Mouse (Mus musculus) lung, embryonic 16.5 days (tissue): ENCODE results near the gene Spry1. TPM values are rescaled to one million over a fixed set of nuclear protein-coding genes. Genes with fewer than 3 reads are reported as not detected.

Experiments
- ATAC-seq: fragments of 200-750 bp; cut with Nextera tagmentation; 2 replicates; pipeline ENCODE4 v1.8.0; 2017; ENCODE audit warnings: low read depth, mild to moderate bottlenecking, moderate library complexity
- H3K27ac ChIP-seq: fragments of 300-500 bp; sonication (generic); 2 replicates; pipeline ENCODE4 v1.5.1; 2014; ENCODE audit warnings: mild to moderate bottlenecking, control low read depth, low read length
- H3K27me3 ChIP-seq: fragments of 300-500 bp; sonication (generic); 2 replicates; pipeline ENCODE4 v1.6.1; 2014; ENCODE audit warnings: low read depth, low read length, mixed read lengths; ENCODE audit not compliant: control insufficient read depth, insufficient read depth
- H3K36me3 ChIP-seq: fragments of 300-500 bp; sonication (generic); 2 replicates; pipeline ENCODE4 v1.6.1; 2014; ENCODE audit warnings: low read length; ENCODE audit not compliant: control insufficient read depth, insufficient read depth
- H3K4me1 ChIP-seq: fragments of 300-500 bp; sonication (generic); replicated peaks from 2 replicates; pipeline ENCODE4 v1.6.1; 2014; ENCODE audit warnings: low read length, mixed read lengths; ENCODE audit not compliant: control insufficient read depth, insufficient read depth
- H3K4me2 ChIP-seq: fragments of 300-500 bp; sonication (generic); 2 replicates; pipeline ENCODE4 v1.6.1; 2014; ENCODE audit warnings: low read depth, low read length, control low read depth
- H3K4me3 ChIP-seq: fragments of 300-500 bp; sonication (generic); 2 replicates; pipeline ENCODE4 v1.5.1; 2014; ENCODE audit warnings: mild to moderate bottlenecking, low read length, control low read depth
- H3K9ac ChIP-seq: fragments of 300-500 bp; sonication (generic); 2 replicates; pipeline ENCODE4 v1.6.1; 2014; ENCODE audit warnings: low read length, control low read depth
- H3K9me3 ChIP-seq: fragments of 300-500 bp; sonication (generic); 2 replicates; pipeline ENCODE4 v1.6.1; 2016; ENCODE audit warnings: low read length; ENCODE audit not compliant: control insufficient read depth
- WGBS: fragments of 180-500 bp; shearing (Covaris S2); extraction: QIAGEN DNeasy Blood & Tissue Kit; methylation state at CpG from one replicate; pipeline ENCODE4 v1.1.7; 2014; 5-methylcytosine and 5-hydroxymethylcytosine counted together
- polyA plus RNA-seq: library from polyadenylated mRNA; unstranded; fragments of >200 nt; fragmentation: Nextera tagmentation; extraction: Ambion mirVana; gene quantifications from 2 replicates; pipeline ENCODE4 v1.2.1, GENCODE M21; 2015

Spry1 gene
- polyA plus RNA-seq, 1 experiment from 2014 or later: 18.9 TPM

DNA sequence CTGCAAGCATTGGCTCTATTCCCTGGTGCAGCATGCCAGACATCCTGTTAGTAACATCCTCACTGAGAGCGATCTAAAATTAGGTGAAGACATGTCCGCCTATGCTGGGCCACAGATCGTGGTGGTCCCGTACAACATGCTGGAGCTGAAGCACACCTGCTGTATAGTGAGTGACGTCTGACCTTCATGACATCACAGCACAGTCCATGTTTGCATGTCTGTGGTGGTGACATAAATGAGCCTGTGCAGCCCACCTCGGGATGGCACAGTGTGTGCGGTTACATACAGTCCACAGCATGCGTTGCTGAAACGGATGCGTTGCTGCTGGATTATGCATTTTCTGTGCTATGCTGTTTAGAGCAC is 33.9 kb upstream of the Spry1 start:
- Histone ChIP-seq H3K27me3 (no peaks in the 10 kb centered on the region), H3K4me2 (no peak overlapping the region), H3K4me3 (no peak overlapping the region), H3K9me3 (no peaks in the 10 kb centered on the region), H3K36me3 (no peaks in the 10 kb centered on the region), H3K9ac (no peak overlapping the region), H3K27ac (no peak overlapping the region), H3K4me1 (peaks cover 4% of the 10 kb centered on the region)
- peak; percentile 43; the same call in 1 of the 2 replicates for ATAC-seq
- 66% methylated on average over 10 of the region's 10 CpGs for WGBS

DNA sequence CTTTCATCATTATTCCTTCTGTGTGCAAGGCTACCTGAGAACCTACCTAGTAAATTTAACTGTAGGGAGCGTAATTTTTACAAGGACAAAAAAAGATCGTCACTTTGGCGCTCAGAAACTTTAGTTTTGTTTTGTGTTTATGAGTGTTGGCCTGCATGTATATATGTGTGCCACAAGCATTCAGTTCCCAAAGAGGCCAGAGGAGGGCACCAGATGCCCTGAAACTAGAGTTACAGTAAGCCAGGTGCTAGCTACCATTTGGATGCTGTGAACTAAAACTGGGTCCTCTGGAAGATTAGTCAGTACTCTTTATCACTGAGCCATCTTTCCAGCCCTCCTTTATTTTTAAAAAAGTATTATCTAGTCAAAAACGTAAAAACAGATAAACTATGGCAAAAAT is 30.8 kb upstream of the Spry1 start:
- ATAC-seq: no peak
- Histone ChIP-seq H3K27ac (no peak overlapping the region), H3K4me3 (no peak overlapping the region), H3K27me3 (no peaks in the 10 kb centered on the region), H3K4me1 (peaks cover 4% of the 10 kb centered on the region), H3K9ac (no peak overlapping the region), H3K4me2 (no peak overlapping the region), H3K9me3 (no peaks in the 10 kb centered on the region), H3K36me3 (no peaks in the 10 kb centered on the region)
- WGBS: 82% methylated on average over 4 of the region's 4 CpGs

DNA sequence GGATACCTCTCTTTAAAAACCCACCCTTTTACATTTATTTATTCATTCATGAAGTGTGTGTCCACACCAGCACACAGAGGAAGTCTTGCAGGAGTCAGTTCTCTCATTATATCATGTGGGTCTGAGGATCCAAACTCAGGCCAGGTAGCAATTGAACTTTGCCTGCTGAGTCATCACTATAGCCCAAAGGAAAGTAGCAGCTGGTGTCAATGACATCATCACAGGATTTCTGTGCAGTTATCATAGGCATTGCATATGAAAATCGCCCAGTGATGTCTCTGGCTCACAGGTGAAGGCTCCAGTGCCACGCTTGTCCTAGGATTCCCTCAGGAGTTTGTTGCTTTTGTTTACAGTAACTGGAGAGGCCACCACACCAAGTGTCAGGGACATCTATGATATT is 29.1 kb upstream of the Spry1 start:
- H3K27me3 ChIP-seq: no peaks in the 10 kb centered on the region
- no peak overlapping the region for H3K4me2 ChIP-seq
- no peaks in the 10 kb centered on the region for H3K36me3 ChIP-seq
- ATAC-seq: no peak
- 87% methylated on average over 2 of the region's 2 CpGs for WGBS
- no peak overlapping the region for H3K4me3 ChIP-seq
- H3K9ac ChIP-seq: no peak overlapping the region
- H3K27ac ChIP-seq: no peak overlapping the region
- no peaks in the 10 kb centered on the region; the same call in 1 of the 2 replicates for H3K4me1 ChIP-seq
- no peaks in the 10 kb centered on the region for H3K9me3 ChIP-seq

DNA sequence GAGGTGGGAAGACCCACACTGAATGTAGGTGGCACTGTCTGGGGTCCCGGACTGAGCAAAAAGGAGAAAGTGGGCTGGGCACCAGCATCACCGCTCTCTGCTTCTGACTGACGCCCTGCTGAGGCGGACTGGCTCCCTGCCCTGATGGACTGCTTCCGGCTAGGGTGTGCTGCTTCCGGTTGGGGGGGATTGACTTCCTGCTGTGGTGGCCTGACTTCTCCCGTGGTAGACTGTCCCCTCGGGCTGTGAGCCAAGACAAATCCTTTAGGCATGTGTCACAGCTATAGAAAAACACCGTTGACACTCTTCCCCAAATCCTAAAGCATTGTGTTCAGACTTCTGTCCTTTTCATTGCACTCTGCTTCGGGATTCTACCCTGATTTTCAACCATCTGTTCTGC is 26.0 kb upstream of the Spry1 start:
- no peak overlapping the region for H3K4me3 ChIP-seq
- ATAC-seq: peak; percentile 80
- no peaks in the 10 kb centered on the region for H3K36me3 ChIP-seq
- no peak overlapping the region for H3K4me2 ChIP-seq
- no peaks in the 10 kb centered on the region for H3K27me3 ChIP-seq
- no peaks in the 10 kb centered on the region for H3K4me1 ChIP-seq
- no peak overlapping the region for H3K27ac ChIP-seq
- 44% methylated on average over 10 of the region's 10 CpGs for WGBS
- H3K9ac ChIP-seq: no peak overlapping the region
- no peaks in the 10 kb centered on the region for H3K9me3 ChIP-seq

DNA sequence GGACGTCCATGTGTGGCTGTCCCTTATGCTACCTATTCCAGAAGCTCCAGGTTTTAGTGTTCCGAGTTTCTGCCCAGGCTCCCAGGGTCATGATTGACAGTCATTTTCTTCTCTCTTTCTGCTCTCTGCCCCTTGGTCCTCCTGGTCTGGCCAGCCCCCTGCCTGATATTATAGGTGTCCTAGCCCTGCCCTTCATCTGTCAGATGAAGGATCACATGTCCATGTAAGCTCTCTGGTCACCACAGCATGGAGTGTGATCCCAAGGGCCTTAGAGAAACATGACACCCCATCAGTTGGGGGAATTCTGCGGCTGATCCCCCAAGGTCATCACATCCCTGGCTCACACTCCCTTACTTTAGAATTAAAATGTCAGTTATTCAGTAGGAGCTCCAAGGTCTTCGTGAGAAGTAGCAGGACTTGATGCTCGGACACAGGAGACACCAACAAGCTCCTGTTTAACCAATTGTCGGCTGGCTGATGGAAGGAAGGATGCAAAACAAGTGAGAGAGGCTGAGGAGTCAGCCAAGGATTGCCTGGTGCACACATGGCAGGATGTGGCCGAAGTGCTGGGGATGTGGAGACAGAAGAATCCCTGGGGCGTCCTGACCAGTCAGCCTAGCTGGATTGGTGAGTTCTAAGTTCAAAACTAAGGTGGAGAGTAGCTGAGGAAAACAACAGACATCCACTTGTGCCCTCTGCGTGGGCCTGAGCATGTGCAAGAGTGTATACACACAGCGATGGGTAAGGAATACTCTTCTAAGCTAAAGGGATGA is 24.7 kb upstream of the Spry1 start:
- no peaks in the 10 kb centered on the region for H3K9me3 ChIP-seq
- no peak overlapping the region for H3K9ac ChIP-seq
- no peaks in the 10 kb centered on the region for H3K36me3 ChIP-seq
- no peaks in the 10 kb centered on the region for H3K27me3 ChIP-seq
- no peaks in the 10 kb centered on the region for H3K4me1 ChIP-seq
- H3K4me3 ChIP-seq: no peak overlapping the region
- 77% methylated on average over 10 of the region's 10 CpGs for WGBS
- H3K27ac ChIP-seq: no peak overlapping the region
- no peak for ATAC-seq
- H3K4me2 ChIP-seq: no peak overlapping the region

DNA sequence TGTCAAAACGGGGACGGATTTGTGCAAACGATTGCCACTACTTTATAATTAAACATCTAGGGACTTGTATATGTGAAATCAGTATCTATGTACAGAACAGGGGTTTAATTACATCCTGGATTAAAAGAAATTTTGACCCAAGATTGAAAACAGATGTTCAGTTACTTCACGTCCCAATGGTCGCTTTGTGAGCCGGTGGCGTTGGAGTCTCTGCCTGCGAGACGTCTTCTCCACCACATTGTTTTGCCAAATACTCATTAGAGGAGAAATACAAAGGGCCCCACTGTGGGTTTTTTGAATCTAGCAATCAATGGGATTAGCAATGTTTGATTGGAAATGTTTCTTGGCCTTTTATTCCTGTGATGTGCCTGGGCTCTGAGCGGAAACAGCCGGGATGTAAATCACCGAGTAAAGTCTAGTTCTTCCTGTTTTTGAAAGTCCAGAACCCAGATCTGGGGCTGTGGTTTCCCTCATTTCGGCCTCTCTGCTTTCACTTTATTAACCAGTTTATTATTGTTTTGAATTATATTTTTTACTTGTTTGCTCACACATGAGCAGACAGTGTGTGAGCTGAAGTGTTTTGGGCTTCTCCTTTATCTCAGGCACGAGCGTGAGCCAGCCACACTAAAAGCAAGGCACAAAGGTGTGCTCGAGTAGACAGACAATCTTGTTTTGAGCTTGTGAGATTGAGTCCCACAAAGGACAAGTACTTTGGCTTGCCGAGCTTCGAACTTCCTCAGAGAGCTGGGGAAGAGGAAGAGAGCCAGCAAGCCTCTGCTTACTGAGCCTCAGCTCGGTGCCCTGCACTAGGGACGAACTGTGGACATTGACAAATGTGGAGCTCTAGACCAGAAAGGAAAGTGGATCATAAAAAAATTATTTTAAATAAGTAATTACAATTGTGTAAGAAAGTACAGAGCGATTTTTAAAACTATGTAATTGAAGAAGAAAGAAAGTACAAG is 22.9 kb upstream of the Spry1 start:
- Histone ChIP-seq H3K4me1 (no peaks in the 10 kb centered on the region), H3K4me2 (no peak overlapping the region), H3K27ac (no peak overlapping the region), H3K36me3 (no peaks in the 10 kb centered on the region), H3K9ac (no peak overlapping the region), H3K27me3 (no peaks in the 10 kb centered on the region), H3K4me3 (no peak overlapping the region), H3K9me3 (no peaks in the 10 kb centered on the region)
- no peak for ATAC-seq
- 72% methylated on average over 21 of the region's 21 CpGs for WGBS

DNA sequence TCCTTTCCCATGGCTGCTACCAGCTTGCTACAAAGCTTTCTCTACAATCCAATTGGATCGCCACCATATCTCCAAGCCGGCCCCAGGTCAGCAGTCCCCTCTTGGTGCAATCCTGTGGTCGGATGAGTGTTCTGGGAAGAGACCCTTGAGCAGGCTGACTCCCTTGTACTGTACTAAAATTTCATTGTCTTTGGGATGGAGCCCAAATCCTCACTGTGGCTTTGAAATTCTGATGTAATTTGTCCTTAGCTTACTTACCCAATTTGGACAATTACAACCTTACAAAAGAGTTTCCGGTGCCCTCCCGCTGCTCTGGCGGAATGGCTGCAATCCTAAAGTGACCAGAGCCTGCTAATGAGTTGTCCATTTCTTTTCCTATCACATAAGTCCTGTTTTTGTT is 7.5 kb upstream of the Spry1 start:
- no peak overlapping the region for H3K27ac ChIP-seq
- H3K27me3 ChIP-seq: no peaks in the 10 kb centered on the region
- no peaks in the 10 kb centered on the region for H3K4me1 ChIP-seq
- no peak overlapping the region for H3K4me3 ChIP-seq
- H3K36me3 ChIP-seq: no peaks in the 10 kb centered on the region
- ATAC-seq: no peak
- H3K4me2 ChIP-seq: no peak overlapping the region
- H3K9ac ChIP-seq: no peak overlapping the region
- WGBS: 93% methylated on average over 6 of the region's 6 CpGs
- no peaks in the 10 kb centered on the region for H3K9me3 ChIP-seq

DNA sequence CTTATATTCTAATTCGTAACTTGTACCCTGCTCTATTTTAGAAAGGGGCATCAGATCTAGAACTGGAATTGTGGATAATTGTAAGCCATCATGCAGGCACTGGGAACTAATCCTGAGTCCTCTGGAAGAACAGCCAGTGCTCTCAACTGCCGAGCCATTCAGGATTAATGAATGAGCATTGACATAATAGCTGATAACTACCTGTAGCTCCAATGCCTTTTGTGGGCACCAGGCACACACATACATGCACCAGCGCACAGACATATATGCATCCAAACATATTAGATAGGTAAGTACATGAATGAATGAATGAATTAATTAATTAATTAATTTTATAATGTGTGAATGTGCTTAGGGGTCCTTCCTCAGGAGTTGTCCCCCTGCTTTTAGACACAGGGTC is 7.0 kb upstream of the Spry1 start:
- Histone ChIP-seq H3K9me3 (no peaks in the 10 kb centered on the region), H3K4me3 (no peak overlapping the region), H3K4me1 (no peaks in the 10 kb centered on the region), H3K27me3 (no peaks in the 10 kb centered on the region), H3K36me3 (no peaks in the 10 kb centered on the region), H3K9ac (no peak overlapping the region), H3K4me2 (no peak overlapping the region), H3K27ac (no peak overlapping the region)
- 79% methylated on average over 3 of the region's 3 CpGs for WGBS
- no peak for ATAC-seq

DNA sequence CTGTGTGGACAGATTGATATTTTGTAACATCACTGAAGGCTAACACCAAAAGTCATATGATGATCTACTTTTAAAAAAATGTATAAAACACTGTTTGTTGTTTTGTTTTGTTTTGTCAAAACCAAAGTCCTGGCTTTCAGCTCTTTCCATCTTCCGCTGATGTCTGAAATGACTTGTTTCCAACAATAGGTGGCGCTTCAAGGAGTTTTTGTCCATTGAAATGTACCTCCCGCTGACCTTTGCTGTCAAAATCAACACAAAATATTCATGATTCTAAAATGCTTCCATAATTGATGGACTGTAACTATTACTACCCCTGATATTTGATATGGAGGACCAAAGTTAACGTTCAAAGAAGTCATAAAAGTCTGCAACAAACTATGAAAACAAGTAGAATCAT is 5.1 kb upstream of the Spry1 start:
- H3K4me2 ChIP-seq: no peak overlapping the region
- peaks cover 4% of the 10 kb centered on the region for H3K4me1 ChIP-seq
- no peaks in the 10 kb centered on the region for H3K9me3 ChIP-seq
- H3K27ac ChIP-seq: no peak overlapping the region
- no peaks in the 10 kb centered on the region for H3K36me3 ChIP-seq
- no peak overlapping the region for H3K9ac ChIP-seq
- no peak overlapping the region for H3K4me3 ChIP-seq
- H3K27me3 ChIP-seq: no peaks in the 10 kb centered on the region
- 47% methylated on average over 4 of the region's 4 CpGs for WGBS
- ATAC-seq: no peak
